Mouse (Mus musculus): ENCODE measurements around the gene Rnf5. TPM values are rescaled to one million over a fixed set of nuclear protein-coding genes. Genes with fewer than 3 reads are reported as not detected.

The Rnf5 gene
- polyA plus RNA-seq, 1 experiment from 2014 or later: 165 TPM

GRCm38 (mm10) chr17:34644608-34645007 is 41.1 kb upstream of the Rnf5 start, which contains the start of gene Fkbpl:
TSS of gene Fkbpl (plus strand) at chr17:34644764.
- H3K4me1 ChIP-seq (replicated peaks): peaks cover 32% of the 10 kb centered on the region
- H3K27ac ChIP-seq: peak within 1 kb of the TSS; percentile 66; the same call in 1 of the 2 replicates
- H3K27me3 ChIP-seq (replicated peaks): no peaks in the 10 kb centered on the region
- peak; percentile 80 for ATAC-seq
- H3K4me2 ChIP-seq (replicated peaks): peak within 1 kb of the TSS; percentile 68
- peak within 1 kb of the TSS; percentile 55 for H3K4me3 ChIP-seq (replicated peaks)
- H3K9me3 ChIP-seq: no peaks in the 10 kb centered on the region
- H3K9ac ChIP-seq: peak within 1 kb of the TSS; percentile 68
- under 1% methylated on average over 16 of the region's 16 CpGs for WGBS
- peaks cover 5% of the 10 kb centered on the region; the same call in 1 of the 2 replicates for H3K36me3 ChIP-seq

- no peak overlapping the region for H3K27ac ChIP-seq
Observed at GRCm38 (mm10) chr17:34643944-34644343, 40.5 kb upstream of the Rnf5 start.

GRCm38 (mm10) chr17:34643379-34643778 is 39.9 kb upstream of the Rnf5 start:
- Histone ChIP-seq H3K4me2 (replicated peaks) (no peak overlapping the region), H3K27me3 (replicated peaks) (no peaks in the 10 kb centered on the region), H3K9me3 (no peaks in the 10 kb centered on the region), H3K4me3 (replicated peaks) (no peak overlapping the region), H3K27ac (no peak overlapping the region), H3K4me1 (replicated peaks) (peaks cover 32% of the 10 kb centered on the region), H3K9ac (no peak overlapping the region), H3K36me3 (0 out of 2 replicates have a peak, but pooled peaks cover 5% of the 10 kb centered on the region)
- WGBS: 88% methylated on average over 4 of the region's 4 CpGs
- no peak for ATAC-seq

More at GRCm38 (mm10) chr17:34643944-34644343, 40.5 kb upstream of the Rnf5 start:
- no peak overlapping the region for H3K4me3 ChIP-seq (replicated peaks)
- H3K36me3 ChIP-seq: 0 out of 2 replicates have a peak, but pooled peaks cover 5% of the 10 kb centered on the region
- WGBS: 76% methylated on average over 10 of the region's 10 CpGs
- no peak overlapping the region for H3K9ac ChIP-seq
- peaks cover 32% of the 10 kb centered on the region for H3K4me1 ChIP-seq (replicated peaks)
- H3K4me2 ChIP-seq (replicated peaks): no peak overlapping the region
- no peaks in the 10 kb centered on the region for H3K9me3 ChIP-seq
- no peak for ATAC-seq
- H3K27me3 ChIP-seq (replicated peaks): no peaks in the 10 kb centered on the region

- no peak for ATAC-seq
- peaks cover 23% of the 10 kb centered on the region; the same call in 1 of the 2 replicates for H3K4me1 ChIP-seq (replicated peaks)
- H3K27me3 ChIP-seq (replicated peaks): no peaks in the 10 kb centered on the region
- H3K36me3 ChIP-seq: 0 out of 2 replicates have a peak, but pooled peaks cover 5% of the 10 kb centered on the region
- H3K27ac ChIP-seq: no peak overlapping the region
- no peak overlapping the region for H3K9ac ChIP-seq
- no peaks in the 10 kb centered on the region for H3K9me3 ChIP-seq
- H3K4me2 ChIP-seq (replicated peaks): no peak overlapping the region
- WGBS: 69% methylated on average over 3 of the region's 3 CpGs
- H3K4me3 ChIP-seq (replicated peaks): no peak overlapping the region
Observed at GRCm38 (mm10) chr17:34641945-34642344, 38.5 kb upstream of the Rnf5 start.

- Histone ChIP-seq H3K27me3 (replicated peaks) (no peaks in the 10 kb centered on the region), H3K9me3 (no peaks in the 10 kb centered on the region), H3K4me2 (replicated peaks) (no peak overlapping the region), H3K4me1 (replicated peaks) (peaks cover 22% of the 10 kb centered on the region; the same call in 1 of the 2 replicates), H3K9ac (0 out of 2 replicates have a peak overlapping the region, but pooled peaks have one; percentile 8), H3K36me3 (0 out of 2 replicates have a peak, but pooled peaks cover 5% of the 10 kb centered on the region), H3K4me3 (replicated peaks) (no peak overlapping the region), H3K27ac (peak overlapping the region; percentile 49)
- 22% methylated on average over 11 of the region's 11 CpGs for WGBS
- peak; percentile 13; the same call in 1 of the 2 replicates for ATAC-seq
Observed at GRCm38 (mm10) chr17:34640778-34641601, 37.5 kb upstream of the Rnf5 start.

GRCm38 (mm10) chr17:34639461-34640255 is 36.2 kb upstream of the Rnf5 start:
- no peak overlapping the region for H3K9ac ChIP-seq
- no peaks in the 10 kb centered on the region for H3K9me3 ChIP-seq
- H3K27me3 ChIP-seq (replicated peaks): no peaks in the 10 kb centered on the region
- H3K4me1 ChIP-seq (replicated peaks): peaks cover 13% of the 10 kb centered on the region; the same call in 1 of the 2 replicates
- H3K36me3 ChIP-seq: no peaks in the 10 kb centered on the region
- no peak overlapping the region for H3K27ac ChIP-seq
- WGBS: 83% methylated on average over 7 of the region's 7 CpGs
- H3K4me3 ChIP-seq (replicated peaks): no peak overlapping the region
- H3K4me2 ChIP-seq (replicated peaks): no peak overlapping the region
- ATAC-seq: no peak

- no peaks in the 10 kb centered on the region for H3K36me3 ChIP-seq
- H3K9me3 ChIP-seq: no peaks in the 10 kb centered on the region
- no peak for ATAC-seq
- no peak overlapping the region for H3K4me2 ChIP-seq (replicated peaks)
- H3K9ac ChIP-seq: no peak overlapping the region
- H3K27me3 ChIP-seq (replicated peaks): peaks cover 2% of the 10 kb centered on the region; the same call in 1 of the 2 replicates
- 63% methylated on average over 3 of the region's 3 CpGs for WGBS
- H3K27ac ChIP-seq: no peak overlapping the region
- H3K4me3 ChIP-seq (replicated peaks): no peak overlapping the region
- peaks cover 10% of the 10 kb centered on the region; the same call in 1 of the 2 replicates for H3K4me1 ChIP-seq (replicated peaks)
Observed at GRCm38 (mm10) chr17:34637459-34637858, 34.0 kb upstream of the Rnf5 start.

GRCm38 (mm10) chr17:34635671-34636070 is 32.2 kb upstream of the Rnf5 start:
- Histone ChIP-seq H3K27ac (no peak overlapping the region), H3K9me3 (no peaks in the 10 kb centered on the region), H3K4me1 (replicated peaks) (peaks cover 16% of the 10 kb centered on the region), H3K9ac (no peak overlapping the region), H3K36me3 (no peaks in the 10 kb centered on the region), H3K27me3 (replicated peaks) (peaks cover 16% of the 10 kb centered on the region), H3K4me2 (replicated peaks) (no peak overlapping the region), H3K4me3 (replicated peaks) (no peak overlapping the region)
- no peak for ATAC-seq
- WGBS: 72% methylated on average over 2 of the region's 2 CpGs

- H3K27me3 ChIP-seq (replicated peaks): peaks cover 26% of the 10 kb centered on the region
- peak; percentile 43 for ATAC-seq
- 2% methylated on average over 26 of the region's 26 CpGs for WGBS
- H3K27ac ChIP-seq: no peak overlapping the region
- H3K4me2 ChIP-seq (replicated peaks): peak overlapping the region; percentile 88
- no peaks in the 10 kb centered on the region for H3K36me3 ChIP-seq
- peaks cover 32% of the 10 kb centered on the region for H3K4me1 ChIP-seq (replicated peaks)
- H3K9me3 ChIP-seq: no peaks in the 10 kb centered on the region
- H3K9ac ChIP-seq: peak overlapping the region; percentile 29
- H3K4me3 ChIP-seq (replicated peaks): peak overlapping the region; percentile 28
Observed at GRCm38 (mm10) chr17:34632261-34632691, 28.8 kb upstream of the Rnf5 start.

- Histone ChIP-seq H3K4me2 (replicated peaks) (peak overlapping the region; percentile 88), H3K36me3 (no peaks in the 10 kb centered on the region), H3K9ac (peak overlapping the region; percentile 29), H3K4me1 (replicated peaks) (peaks cover 34% of the 10 kb centered on the region), H3K9me3 (no peaks in the 10 kb centered on the region), H3K4me3 (replicated peaks) (peak overlapping the region; percentile 28), H3K27ac (no peak overlapping the region), H3K27me3 (replicated peaks) (peaks cover 26% of the 10 kb centered on the region)
- ATAC-seq: no peak
- 20% methylated on average over 11 of the region's 12 CpGs for WGBS
Observed at GRCm38 (mm10) chr17:34631647-34632046, 28.2 kb upstream of the Rnf5 start.

GRCm38 (mm10) chr17:34630761-34631301 is 27.3 kb upstream of the Rnf5 start:
- ATAC-seq: no peak
- Histone ChIP-seq H3K27ac (no peak overlapping the region), H3K4me2 (replicated peaks) (peak overlapping the region; percentile 88), H3K9ac (peak overlapping the region; percentile 36), H3K36me3 (no peaks in the 10 kb centered on the region; the same call in 1 of the 2 replicates), H3K4me1 (replicated peaks) (peaks cover 40% of the 10 kb centered on the region), H3K4me3 (replicated peaks) (peak overlapping the region; percentile 29), H3K9me3 (no peaks in the 10 kb centered on the region), H3K27me3 (replicated peaks) (peaks cover 26% of the 10 kb centered on the region)
- 5% methylated on average over 42 of the region's 48 CpGs for WGBS

Data from intestine, embryonic 15.5 days (tissue).